Mouse (Mus musculus): ENCODE data around the gene Nol11.
"Not testable (repeated sequence)": the region's sequence is repeated elsewhere in the genome, so short reads cannot be mapped to it uniquely, and the experiment has no call there.

The Nol11 gene

GRCm38 (mm10) chr11:107201773-107202172, 12.6 kb upstream of the Nol11 start:
- DNase-seq (ENCODE audit: low read depth, low spot score): no peak
- H3K36me3 ChIP-seq (ENCODE audit: control insufficient read depth, insufficient read depth, low read length, poor library complexity, severe bottlenecking): no peaks in the 10 kb centered on the region
- no peaks in the 10 kb centered on the region for H3K27me3 ChIP-seq (ENCODE audit: control insufficient read depth, insufficient read depth, low read length, poor library complexity, severe bottlenecking)

GRCm38 (mm10) chr11:107199281-107199680, 10.1 kb upstream of the Nol11 start:
- Histone ChIP-seq H3K36me3 (ENCODE audit: control insufficient read depth, insufficient read depth, low read length, poor library complexity, severe bottlenecking) (no peaks in the 10 kb centered on the region), H3K27me3 (ENCODE audit: control insufficient read depth, insufficient read depth, low read length, poor library complexity, severe bottlenecking) (no peaks in the 10 kb centered on the region)
- DNase-seq (ENCODE audit: low read depth, low spot score): peak; percentile 8

GRCm38 (mm10) chr11:107195334-107195733, 6.2 kb upstream of the Nol11 start:
- no peaks in the 10 kb centered on the region for H3K27me3 ChIP-seq (ENCODE audit: control insufficient read depth, insufficient read depth, low read length, poor library complexity, severe bottlenecking)
- H3K36me3 ChIP-seq (ENCODE audit: control insufficient read depth, insufficient read depth, low read length, poor library complexity, severe bottlenecking): no peaks in the 10 kb centered on the region
- no peak for DNase-seq (ENCODE audit: low read depth, low spot score)

- Histone ChIP-seq H3K27me3 (ENCODE audit: control insufficient read depth, insufficient read depth, low read length, poor library complexity, severe bottlenecking) (no peaks in the 10 kb centered on the region), H3K36me3 (ENCODE audit: control insufficient read depth, insufficient read depth, low read length, poor library complexity, severe bottlenecking) (no peaks in the 10 kb centered on the region)
- no peak for DNase-seq (ENCODE audit: low read depth, low spot score)
Observed at GRCm38 (mm10) chr11:107190376-107190775, 1.2 kb upstream of the Nol11 start.

- H3K36me3 ChIP-seq (ENCODE audit: control insufficient read depth, insufficient read depth, low read length, poor library complexity, severe bottlenecking): peaks cover 17% of the 10 kb centered on the region; the same call in 1 of the 2 replicates
- DNase-seq (ENCODE audit: low read depth, low spot score): no peak
- no peaks in the 10 kb centered on the region for H3K27me3 ChIP-seq (ENCODE audit: control insufficient read depth, insufficient read depth, low read length, poor library complexity, severe bottlenecking)
Observed at GRCm38 (mm10) chr11:107183777-107184176, 5.4 kb downstream of the Nol11 start.

- no peaks in the 10 kb centered on the region; the same call in 1 of the 2 replicates for H3K27me3 ChIP-seq (ENCODE audit: control insufficient read depth, insufficient read depth, low read length, poor library complexity, severe bottlenecking)
- no peaks in the 10 kb centered on the region for H3K36me3 ChIP-seq (ENCODE audit: control insufficient read depth, insufficient read depth, low read length, poor library complexity, severe bottlenecking)
- DNase-seq (ENCODE audit: low read depth, low spot score): no peak
Observed at GRCm38 (mm10) chr11:107161215-107161614, 28.0 kb downstream of the Nol11 start.

- Histone ChIP-seq H3K36me3 (ENCODE audit: control insufficient read depth, insufficient read depth, low read length, poor library complexity, severe bottlenecking) (no peaks in the 10 kb centered on the region), H3K27me3 (ENCODE audit: control insufficient read depth, insufficient read depth, low read length, poor library complexity, severe bottlenecking) (no peaks in the 10 kb centered on the region; the same call in 1 of the 2 replicates)
- peak; percentile 72 for DNase-seq (ENCODE audit: low read depth, low spot score)
Observed at GRCm38 (mm10) chr11:107159034-107159433, 30.1 kb downstream of the Nol11 start.

- Histone ChIP-seq H3K36me3 (ENCODE audit: control insufficient read depth, insufficient read depth, low read length, poor library complexity, severe bottlenecking) (no peaks in the 10 kb centered on the region), H3K27me3 (ENCODE audit: control insufficient read depth, insufficient read depth, low read length, poor library complexity, severe bottlenecking) (no peaks in the 10 kb centered on the region; the same call in 1 of the 2 replicates)
- no peak for DNase-seq (ENCODE audit: low read depth, low spot score)
Observed at GRCm38 (mm10) chr11:107156977-107157642, 32.1 kb downstream of the Nol11 start.

- no peak for DNase-seq (ENCODE audit: low read depth, low spot score)
- Histone ChIP-seq H3K36me3 (ENCODE audit: control insufficient read depth, insufficient read depth, low read length, poor library complexity, severe bottlenecking) (no peaks in the 10 kb centered on the region), H3K27me3 (ENCODE audit: control insufficient read depth, insufficient read depth, low read length, poor library complexity, severe bottlenecking) (no peaks in the 10 kb centered on the region; the same call in 1 of the 2 replicates)
Observed at GRCm38 (mm10) chr11:107155292-107155691, 33.9 kb downstream of the Nol11 start.

- H3K27me3 ChIP-seq (ENCODE audit: control insufficient read depth, insufficient read depth, low read length, poor library complexity, severe bottlenecking): no peaks in the 10 kb centered on the region; the same call in 1 of the 2 replicates
- H3K36me3 ChIP-seq (ENCODE audit: control insufficient read depth, insufficient read depth, low read length, poor library complexity, severe bottlenecking): no peaks in the 10 kb centered on the region
- DNase-seq (ENCODE audit: low read depth, low spot score): no peak
Observed at GRCm38 (mm10) chr11:107154431-107154830, 34.8 kb downstream of the Nol11 start.

GRCm38 (mm10) chr11:107153645-107154044, 35.5 kb downstream of the Nol11 start:
- no peaks in the 10 kb centered on the region for H3K36me3 ChIP-seq (ENCODE audit: control insufficient read depth, insufficient read depth, low read length, poor library complexity, severe bottlenecking)
- DNase-seq (ENCODE audit: low read depth, low spot score): no peak
- no peaks in the 10 kb centered on the region; the same call in 1 of the 2 replicates for H3K27me3 ChIP-seq (ENCODE audit: control insufficient read depth, insufficient read depth, low read length, poor library complexity, severe bottlenecking)

GRCm38 (mm10) chr11:107151809-107152208, 37.4 kb downstream of the Nol11 start:
- peak; percentile 64 for DNase-seq (ENCODE audit: low read depth, low spot score)
- H3K36me3 ChIP-seq (ENCODE audit: control insufficient read depth, insufficient read depth, low read length, poor library complexity, severe bottlenecking): no peaks in the 10 kb centered on the region
- no peaks in the 10 kb centered on the region for H3K27me3 ChIP-seq (ENCODE audit: control insufficient read depth, insufficient read depth, low read length, poor library complexity, severe bottlenecking)

GRCm38 (mm10) chr11:107143956-107144355, 45.2 kb downstream of the Nol11 start:
- DNase-seq (ENCODE audit: low read depth, low spot score); H3K27me3 ChIP-seq (ENCODE audit: control insufficient read depth, insufficient read depth, low read length, poor library complexity, severe bottlenecking); H3K36me3 ChIP-seq (ENCODE audit: control insufficient read depth, insufficient read depth, low read length, poor library complexity, severe bottlenecking): not testable (repeated sequence)

GRCm38 (mm10) chr11:107142382-107142781, 46.8 kb downstream of the Nol11 start:
- no peaks in the 10 kb centered on the region for H3K36me3 ChIP-seq (ENCODE audit: control insufficient read depth, insufficient read depth, low read length, poor library complexity, severe bottlenecking)
- DNase-seq (ENCODE audit: low read depth, low spot score): no peak
- H3K27me3 ChIP-seq (ENCODE audit: control insufficient read depth, insufficient read depth, low read length, poor library complexity, severe bottlenecking): no peaks in the 10 kb centered on the region

- peak; percentile 72 for DNase-seq (ENCODE audit: low read depth, low spot score)
- no peaks in the 10 kb centered on the region for H3K36me3 ChIP-seq (ENCODE audit: control insufficient read depth, insufficient read depth, low read length, poor library complexity, severe bottlenecking)
Observed at GRCm38 (mm10) chr11:107140756-107141155, 48.4 kb downstream of the Nol11 start.

GRCm38 (mm10) chr11:107138633-107139032, 50.5 kb downstream of the Nol11 start:
- peak; percentile 75 for DNase-seq (ENCODE audit: low read depth, low spot score)
- H3K36me3 ChIP-seq (ENCODE audit: control insufficient read depth, insufficient read depth, low read length, poor library complexity, severe bottlenecking): no peaks in the 10 kb centered on the region
- no peaks in the 10 kb centered on the region for H3K27me3 ChIP-seq (ENCODE audit: control insufficient read depth, insufficient read depth, low read length, poor library complexity, severe bottlenecking)

More at GRCm38 (mm10) chr11:107140756-107141155, 48.4 kb downstream of the Nol11 start:
- no peaks in the 10 kb centered on the region for H3K27me3 ChIP-seq (ENCODE audit: control insufficient read depth, insufficient read depth, low read length, poor library complexity, severe bottlenecking)
